Mouse (Mus musculus) small intestine, adult 2 months (tissue): ENCODE results near the gene Cenpp.

Source experiments
- CTCF ChIP-seq: fragments of 200-500 bp; IDR thresholded peaks from 2 replicates; pipeline ENCODE4 v1.5.1; 2012; ENCODE audit warnings: low read depth, mild to moderate bottlenecking, control low read depth, inconsistent platforms, low read length, moderate library complexity, mixed read lengths; ENCODE audit not compliant: insufficient replicate concordance, insufficient read length; ENCODE audit errors: extremely low read depth
- POLR2A ChIP-seq: fragments of 200-500 bp; IDR thresholded peaks from 2 replicates; pipeline ENCODE4 v1.6.1; 2012; ENCODE audit warnings: low read depth, mild to moderate bottlenecking, control low read depth, inconsistent platforms, low read length, moderate library complexity

GRCm38 (mm10) chr13:49430529-49430928, 222.1 kb downstream of the Cenpp start:
- TF ChIP-seq CTCF (no peak), POLR2A (no peak)
